Mouse (Mus musculus) urinary bladder, postnatal 36 days (tissue): Measurements from ENCODE around the gene Gtf2b.

Source experiments
- DNase-seq, 2 experiments: peaks; one replicate each; pipeline ENCODE4 v3.0.0; 2022; ENCODE audit warnings: low spot score in 2 of 2, mixed read lengths in 1 of 2

Gene Gtf2b

DNA sequence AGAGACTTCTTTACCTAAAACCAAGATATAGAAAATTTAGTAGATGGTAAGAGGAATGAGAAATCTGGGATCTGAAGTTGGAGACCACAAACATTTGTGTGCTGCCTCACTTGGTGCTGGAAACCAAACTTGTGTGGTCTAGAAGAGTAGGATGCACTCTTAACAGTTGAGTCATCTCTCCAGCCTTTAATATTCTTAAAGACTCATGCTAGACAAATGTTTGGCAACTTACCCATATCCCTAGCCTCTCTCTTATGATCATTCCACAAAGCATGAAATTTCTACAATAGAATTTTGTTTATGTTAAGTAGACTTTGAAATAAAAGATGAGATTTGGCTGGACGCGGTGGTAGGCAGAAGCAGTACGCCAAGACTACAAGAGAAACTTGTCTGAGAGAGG, 52.7 kb downstream of the Gtf2b start:
- DNase-seq, result no peak

DNA sequence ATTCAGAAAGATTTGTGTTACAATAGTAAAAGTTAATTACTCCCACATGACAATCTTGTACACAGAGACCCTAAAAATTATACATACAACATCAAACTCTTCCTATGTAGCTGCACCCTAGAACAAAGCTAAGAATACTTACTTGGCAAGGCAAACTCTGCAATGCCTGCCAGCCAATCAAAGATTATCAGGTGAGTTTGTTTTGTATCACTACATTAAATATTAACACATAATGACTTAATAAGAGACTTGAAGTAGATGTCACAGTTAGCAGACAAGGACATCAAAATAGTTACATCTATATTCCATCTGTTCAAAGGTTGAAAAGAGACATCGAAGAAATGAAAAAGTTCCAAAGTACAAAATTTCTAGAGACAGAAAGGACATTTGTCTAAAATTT, 58.8 kb downstream of the Gtf2b start:
- DNase-seq, result no peak

DNA sequence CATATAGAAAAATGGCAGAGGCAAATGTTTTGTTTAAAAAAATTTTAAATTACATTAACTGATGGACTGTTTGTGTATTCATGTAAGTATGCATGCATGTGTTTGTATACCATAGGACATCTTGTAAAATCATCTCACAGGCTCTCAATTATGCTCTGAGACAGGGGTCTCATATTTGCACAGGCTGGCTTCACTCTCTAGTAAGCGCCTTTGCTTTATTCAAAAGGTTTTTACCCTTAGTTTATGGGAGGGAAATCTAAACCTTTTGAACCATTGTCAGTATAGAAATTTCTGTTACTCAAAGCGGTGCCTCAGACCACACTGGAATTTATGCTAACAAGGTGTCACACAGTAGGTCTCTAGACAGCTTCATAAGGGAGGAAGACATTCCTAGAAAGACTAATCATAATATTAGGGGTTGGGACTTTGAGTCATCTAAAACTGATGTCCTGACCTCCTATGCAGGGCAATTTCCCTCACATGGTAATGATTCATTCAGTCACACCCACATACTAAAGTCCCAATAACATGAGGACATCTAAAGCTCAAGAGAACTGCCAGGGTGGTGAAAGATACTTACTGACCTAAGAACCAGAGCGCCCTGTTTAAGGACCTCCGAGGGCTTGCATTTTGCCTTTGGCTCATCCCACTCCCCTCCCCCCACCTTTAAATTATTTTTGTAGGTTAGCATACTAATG, 61.8 kb downstream of the Gtf2b start:
- DNase-seq, result no peak

DNA sequence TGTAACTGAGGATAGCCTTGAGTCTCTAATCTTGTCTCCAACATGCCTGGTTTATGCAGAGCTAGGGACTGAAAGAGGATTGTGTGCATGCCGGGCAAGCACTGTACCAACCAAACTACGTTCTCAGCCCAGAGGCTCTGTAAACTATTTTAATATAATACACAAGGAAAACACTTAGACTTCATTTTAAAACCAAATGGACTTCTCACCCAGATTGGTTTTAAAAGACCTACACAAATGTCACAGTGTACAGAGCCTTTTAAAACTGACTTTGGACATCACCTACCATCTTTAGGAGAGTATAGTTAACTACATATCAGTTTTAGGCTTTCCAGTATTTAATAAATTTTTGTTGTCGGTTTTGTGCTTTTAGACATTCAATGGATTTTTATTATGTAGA, 68.1 kb downstream of the Gtf2b start:
- no peak for DNase-seq
